Mouse (Mus musculus): ENCODE results near the gene Pkp4. TPM values are rescaled to one million over a fixed set of nuclear protein-coding genes. Genes with fewer than 3 reads are reported as not detected.

Gene Pkp4
- polyA plus RNA-seq, 1 experiment from 2014 or later = 48.3 TPM

- no peak overlapping the region for H3K9ac ChIP-seq (ENCODE audit: low read length)
- H3K4me3 ChIP-seq (ENCODE audit: low read length) = no peak overlapping the region
- WGBS = 86% methylated on average over 8 of the region's 8 CpGs
- no peaks in the 10 kb centered on the region for H3K27me3 ChIP-seq (ENCODE audit: control insufficient read depth, insufficient read depth, low read length)
- no peak overlapping the region for H3K27ac ChIP-seq (ENCODE audit: low read length)
- H3K9me3 ChIP-seq (replicated peaks; ENCODE audit: control insufficient read depth, low read length) = no peaks in the 10 kb centered on the region
- H3K36me3 ChIP-seq (ENCODE audit: control insufficient read depth, insufficient read depth) = peaks cover 54% of the 10 kb centered on the region
- no peak overlapping the region for H3K4me2 ChIP-seq (ENCODE audit: low read depth, low read length)
- no peaks in the 10 kb centered on the region for H3K4me1 ChIP-seq (ENCODE audit: control insufficient read depth, insufficient read depth, low read length)
- no peak for ATAC-seq (replicated peaks; ENCODE audit: extremely low read depth, insufficient read depth, low FRiP score)
Measured at GRCm38 (mm10) chr2:59338926-59339325, 178.3 kb downstream of the Pkp4 start.

- no peak for ATAC-seq (replicated peaks; ENCODE audit: extremely low read depth, insufficient read depth, low FRiP score)
- WGBS = 87% methylated on average over 5 of the region's 5 CpGs
- no peaks in the 10 kb centered on the region for H3K9me3 ChIP-seq (replicated peaks; ENCODE audit: control insufficient read depth, low read length)
- no peak overlapping the region for H3K4me3 ChIP-seq (ENCODE audit: low read length)
- H3K4me1 ChIP-seq (ENCODE audit: control insufficient read depth, insufficient read depth, low read length) = no peaks in the 10 kb centered on the region
- no peaks in the 10 kb centered on the region for H3K27me3 ChIP-seq (ENCODE audit: control insufficient read depth, insufficient read depth, low read length)
- no peak overlapping the region for H3K4me2 ChIP-seq (ENCODE audit: low read depth, low read length)
- no peak overlapping the region for H3K9ac ChIP-seq (ENCODE audit: low read length)
- H3K36me3 ChIP-seq (ENCODE audit: control insufficient read depth, insufficient read depth) = peaks cover 57% of the 10 kb centered on the region
- no peak overlapping the region for H3K27ac ChIP-seq (ENCODE audit: low read length)
Measured at GRCm38 (mm10) chr2:59339776-59340539, 179.3 kb downstream of the Pkp4 start.

DNA sequence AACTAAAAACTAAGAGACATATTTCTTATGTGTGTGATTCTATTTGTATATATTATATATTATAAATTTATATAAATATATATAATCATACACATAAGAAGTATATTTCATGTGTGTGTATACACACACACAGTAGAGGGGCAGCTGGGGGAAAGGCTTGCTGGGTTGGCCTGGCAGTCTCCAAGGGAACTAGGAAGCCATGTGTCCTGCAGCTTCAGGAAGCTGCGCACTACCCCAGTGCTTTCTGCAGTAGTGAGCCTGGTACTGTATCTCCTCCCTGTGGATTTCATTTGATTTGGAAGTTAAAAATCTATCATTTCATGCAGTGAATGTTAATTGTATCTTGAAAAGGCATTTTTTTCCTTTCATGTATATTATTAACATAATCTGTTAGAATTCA lies 180.2 kb downstream of the Pkp4 start:
- Histone ChIP-seq H3K27ac (ENCODE audit: low read length) (no peak overlapping the region), H3K4me3 (ENCODE audit: low read length) (no peak overlapping the region), H3K4me1 (ENCODE audit: control insufficient read depth, insufficient read depth, low read length) (no peaks in the 10 kb centered on the region), H3K27me3 (ENCODE audit: control insufficient read depth, insufficient read depth, low read length) (no peaks in the 10 kb centered on the region), H3K9ac (ENCODE audit: low read length) (no peak overlapping the region), H3K9me3 (replicated peaks; ENCODE audit: control insufficient read depth, low read length) (no peaks in the 10 kb centered on the region), H3K36me3 (ENCODE audit: control insufficient read depth, insufficient read depth) (peaks cover 63% of the 10 kb centered on the region), H3K4me2 (ENCODE audit: low read depth, low read length) (no peak overlapping the region)
- WGBS = 100% methylated on average over 1 of the region's 1 CpGs
- no peak for ATAC-seq (replicated peaks; ENCODE audit: extremely low read depth, insufficient read depth, low FRiP score)

- no peaks in the 10 kb centered on the region for H3K9me3 ChIP-seq (replicated peaks; ENCODE audit: control insufficient read depth, low read length)
- no peak overlapping the region for H3K4me2 ChIP-seq (ENCODE audit: low read depth, low read length)
- ATAC-seq (replicated peaks; ENCODE audit: extremely low read depth, insufficient read depth, low FRiP score) = no peak
- no peaks in the 10 kb centered on the region for H3K4me1 ChIP-seq (ENCODE audit: control insufficient read depth, insufficient read depth, low read length)
- WGBS = 86% methylated on average over 6 of the region's 6 CpGs
- no peak overlapping the region for H3K4me3 ChIP-seq (ENCODE audit: low read length)
- H3K27ac ChIP-seq (ENCODE audit: low read length) = no peak overlapping the region
- no peak overlapping the region for H3K9ac ChIP-seq (ENCODE audit: low read length)
- H3K36me3 ChIP-seq (ENCODE audit: control insufficient read depth, insufficient read depth) = peaks cover 62% of the 10 kb centered on the region
- no peaks in the 10 kb centered on the region for H3K27me3 ChIP-seq (ENCODE audit: control insufficient read depth, insufficient read depth, low read length)
Measured at GRCm38 (mm10) chr2:59342591-59343210, 182.1 kb downstream of the Pkp4 start.

DNA sequence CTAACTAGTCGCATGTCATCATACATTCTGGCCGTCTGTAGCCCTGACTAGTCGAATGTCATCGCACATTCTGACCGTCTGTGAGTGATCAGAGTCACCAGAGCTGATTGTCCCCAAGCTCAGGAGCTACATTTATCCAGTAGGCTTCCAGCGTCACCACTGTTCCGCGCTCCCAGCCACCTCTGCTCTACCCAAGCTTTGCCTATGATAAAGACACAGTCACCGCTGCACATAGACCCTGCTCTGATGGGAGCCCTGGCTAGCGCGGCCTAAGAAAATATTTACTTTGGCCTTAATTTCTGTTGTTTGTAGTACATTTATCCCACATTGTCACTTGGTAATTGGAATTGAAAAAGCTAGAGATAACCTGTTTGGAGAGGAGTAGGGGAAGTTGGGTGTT lies 183.2 kb downstream of the Pkp4 start:
- ATAC-seq (replicated peaks; ENCODE audit: extremely low read depth, insufficient read depth, low FRiP score) = no peak
- Histone ChIP-seq H3K27ac (ENCODE audit: low read length) (no peak overlapping the region), H3K4me1 (ENCODE audit: control insufficient read depth, insufficient read depth, low read length) (no peaks in the 10 kb centered on the region), H3K4me2 (ENCODE audit: low read depth, low read length) (no peak overlapping the region), H3K4me3 (ENCODE audit: low read length) (no peak overlapping the region), H3K9ac (ENCODE audit: low read length) (no peak overlapping the region), H3K9me3 (replicated peaks; ENCODE audit: control insufficient read depth, low read length) (no peaks in the 10 kb centered on the region), H3K27me3 (ENCODE audit: control insufficient read depth, insufficient read depth, low read length) (no peaks in the 10 kb centered on the region), H3K36me3 (ENCODE audit: control insufficient read depth, insufficient read depth) (peaks cover 63% of the 10 kb centered on the region)
- 73% methylated on average over 11 of the region's 11 CpGs for WGBS

- H3K4me1 ChIP-seq (ENCODE audit: control insufficient read depth, insufficient read depth, low read length) = no peaks in the 10 kb centered on the region
- no peak overlapping the region for H3K4me2 ChIP-seq (ENCODE audit: low read depth, low read length)
- H3K27ac ChIP-seq (ENCODE audit: low read length) = no peak overlapping the region
- no peak overlapping the region for H3K4me3 ChIP-seq (ENCODE audit: low read length)
- ATAC-seq (replicated peaks; ENCODE audit: extremely low read depth, insufficient read depth, low FRiP score) = no peak
- H3K9ac ChIP-seq (ENCODE audit: low read length) = no peak overlapping the region
- 94% methylated on average over 13 of the region's 13 CpGs for WGBS
- no peaks in the 10 kb centered on the region for H3K9me3 ChIP-seq (replicated peaks; ENCODE audit: control insufficient read depth, low read length)
- H3K27me3 ChIP-seq (ENCODE audit: control insufficient read depth, insufficient read depth, low read length) = no peaks in the 10 kb centered on the region
- H3K36me3 ChIP-seq (ENCODE audit: control insufficient read depth, insufficient read depth) = peaks cover 58% of the 10 kb centered on the region
Measured at GRCm38 (mm10) chr2:59344699-59345098, 184.0 kb downstream of the Pkp4 start.

DNA sequence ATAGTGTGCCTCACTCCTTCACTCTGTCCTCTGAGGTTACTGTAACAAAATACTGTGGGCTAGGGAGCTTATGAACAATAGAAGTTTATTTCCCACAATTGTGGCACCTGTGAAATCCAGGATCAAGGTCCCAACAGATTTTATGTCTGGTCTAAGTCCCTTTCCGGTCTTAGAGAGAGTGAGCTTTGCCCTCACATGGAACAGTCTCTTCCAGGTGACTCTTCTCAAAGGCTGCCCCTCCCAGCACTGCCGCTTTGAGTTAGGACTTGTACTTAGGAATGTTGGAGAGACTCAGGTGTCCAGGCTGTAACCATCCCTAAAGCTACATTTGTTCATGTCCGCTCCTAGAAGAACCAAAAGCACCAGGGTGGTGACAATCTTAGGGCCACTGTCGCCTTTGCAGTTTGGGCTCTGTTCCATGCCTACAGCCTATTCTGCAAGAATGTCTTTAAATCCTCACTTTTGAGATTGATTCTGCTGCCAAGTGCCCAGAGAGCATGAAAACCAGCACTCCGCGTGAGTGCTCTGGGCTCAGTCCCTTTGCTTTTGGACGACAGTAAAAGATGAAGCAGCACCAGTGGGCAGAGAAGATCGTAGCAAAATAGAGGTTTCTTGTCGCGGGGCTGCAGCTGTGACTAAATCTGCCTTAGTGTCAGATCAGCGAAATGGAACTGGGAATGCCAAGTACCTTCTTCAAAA lies 184.6 kb downstream of the Pkp4 start:
- Histone ChIP-seq H3K4me2 (ENCODE audit: low read depth, low read length) (no peak overlapping the region), H3K4me3 (ENCODE audit: low read length) (no peak overlapping the region), H3K4me1 (ENCODE audit: control insufficient read depth, insufficient read depth, low read length) (no peaks in the 10 kb centered on the region), H3K27ac (ENCODE audit: low read length) (no peak overlapping the region), H3K9ac (ENCODE audit: low read length) (no peak overlapping the region), H3K36me3 (ENCODE audit: control insufficient read depth, insufficient read depth) (peaks cover 57% of the 10 kb centered on the region), H3K27me3 (ENCODE audit: control insufficient read depth, insufficient read depth, low read length) (no peaks in the 10 kb centered on the region), H3K9me3 (replicated peaks; ENCODE audit: control insufficient read depth, low read length) (no peaks in the 10 kb centered on the region)
- no peak for ATAC-seq (replicated peaks; ENCODE audit: extremely low read depth, insufficient read depth, low FRiP score)
- 92% methylated on average over 11 of the region's 11 CpGs for WGBS

DNA sequence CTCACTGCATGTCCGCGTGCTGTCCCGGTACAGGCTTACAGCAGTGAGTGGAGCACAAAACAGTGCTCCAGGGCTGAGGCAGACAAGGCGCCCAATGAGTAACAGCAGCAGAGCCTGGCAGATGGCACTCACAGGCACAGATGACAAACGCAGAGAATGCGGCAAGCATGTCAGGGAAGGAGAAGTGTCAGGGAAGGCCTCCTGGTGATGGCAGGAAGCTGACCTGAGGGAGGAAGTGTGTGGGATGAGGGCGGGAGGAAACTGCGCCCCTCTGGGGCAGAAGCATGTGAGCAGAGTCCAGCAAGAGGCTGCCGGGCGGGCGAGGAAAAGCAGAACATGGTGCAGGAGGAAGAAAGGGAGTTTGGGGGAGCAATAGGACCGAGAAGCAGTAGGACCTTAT lies 185.8 kb downstream of the Pkp4 start:
- H3K4me1 ChIP-seq (ENCODE audit: control insufficient read depth, insufficient read depth, low read length) = no peaks in the 10 kb centered on the region
- WGBS = 63% methylated on average over 12 of the region's 12 CpGs
- no peak overlapping the region for H3K27ac ChIP-seq (ENCODE audit: low read length)
- H3K27me3 ChIP-seq (ENCODE audit: control insufficient read depth, insufficient read depth, low read length) = no peaks in the 10 kb centered on the region
- ATAC-seq (replicated peaks; ENCODE audit: extremely low read depth, insufficient read depth, low FRiP score) = no peak
- H3K9me3 ChIP-seq (replicated peaks; ENCODE audit: control insufficient read depth, low read length) = no peaks in the 10 kb centered on the region
- H3K9ac ChIP-seq (ENCODE audit: low read length) = no peak overlapping the region
- H3K4me3 ChIP-seq (ENCODE audit: low read length) = no peak overlapping the region
- peaks cover 56% of the 10 kb centered on the region for H3K36me3 ChIP-seq (ENCODE audit: control insufficient read depth, insufficient read depth)
- H3K4me2 ChIP-seq (ENCODE audit: low read depth, low read length) = no peak overlapping the region

GRCm38 (mm10) chr2:59348585-59348984 lies 187.9 kb downstream of the Pkp4 start:
- H3K9ac ChIP-seq (ENCODE audit: low read length) = no peak overlapping the region
- no peaks in the 10 kb centered on the region for H3K9me3 ChIP-seq (replicated peaks; ENCODE audit: control insufficient read depth, low read length)
- H3K36me3 ChIP-seq (ENCODE audit: control insufficient read depth, insufficient read depth) = peaks cover 48% of the 10 kb centered on the region
- WGBS = 86% methylated on average over 8 of the region's 8 CpGs
- no peaks in the 10 kb centered on the region for H3K27me3 ChIP-seq (ENCODE audit: control insufficient read depth, insufficient read depth, low read length)
- H3K4me3 ChIP-seq (ENCODE audit: low read length) = no peak overlapping the region
- H3K4me2 ChIP-seq (ENCODE audit: low read depth, low read length) = no peak overlapping the region
- H3K4me1 ChIP-seq (ENCODE audit: control insufficient read depth, insufficient read depth, low read length) = no peaks in the 10 kb centered on the region
- ATAC-seq (replicated peaks; ENCODE audit: extremely low read depth, insufficient read depth, low FRiP score) = no peak
- H3K27ac ChIP-seq (ENCODE audit: low read length) = no peak overlapping the region

Data from heart, embryonic 16.5 days (tissue).